Mouse (Mus musculus): Measurements from ENCODE around the gene 4933402D24Rik.

DNA sequence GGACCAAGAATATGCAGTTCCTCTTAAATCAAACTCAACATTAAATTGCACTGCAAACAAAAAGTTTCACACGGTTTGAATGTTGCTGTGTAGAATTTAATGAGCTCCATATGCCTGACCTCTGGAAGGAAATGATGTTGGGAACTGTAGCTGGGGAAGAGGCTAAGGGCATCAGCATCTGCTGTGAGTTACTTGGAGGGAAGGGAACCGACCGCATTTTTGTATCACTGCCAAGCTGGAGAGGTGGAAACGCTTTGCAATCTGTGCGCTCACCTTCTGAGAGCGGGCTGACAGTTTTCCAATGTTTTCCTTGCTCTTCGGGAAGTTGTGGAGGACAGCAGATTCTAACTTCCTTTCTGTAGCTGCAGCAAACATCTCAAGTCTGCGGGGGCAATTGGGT lies 955 bp downstream of the 4933402D24Rik start:
- TF ChIP-seq CTCF (IDR thresholded peaks at IDR 0.05; ENCODE audit: low read depth, low read length) (no peak), POLR2A (IDR thresholded peaks at IDR 0.05; ENCODE audit: extremely low read depth, insufficient read depth, low read length) (no peak)

All from liver, adult 2 months (tissue).